Mouse (Mus musculus) G1E (cell line): Measurements from ENCODE around the gene Laptm4a.

Experiments
- CTCF ChIP-seq: IDR thresholded peaks from 2 replicates; pipeline ENCODE4 v1.5.1; 2012; ENCODE audit warnings: low read depth, low read length, inconsistent platforms, mixed read lengths
- GATA1 ChIP-seq: IDR thresholded peaks from 2 replicates; pipeline ENCODE4 v1.6.1; 2012; ENCODE audit warnings: borderline replicate concordance, low read length, inconsistent platforms, mixed read lengths

DNA sequence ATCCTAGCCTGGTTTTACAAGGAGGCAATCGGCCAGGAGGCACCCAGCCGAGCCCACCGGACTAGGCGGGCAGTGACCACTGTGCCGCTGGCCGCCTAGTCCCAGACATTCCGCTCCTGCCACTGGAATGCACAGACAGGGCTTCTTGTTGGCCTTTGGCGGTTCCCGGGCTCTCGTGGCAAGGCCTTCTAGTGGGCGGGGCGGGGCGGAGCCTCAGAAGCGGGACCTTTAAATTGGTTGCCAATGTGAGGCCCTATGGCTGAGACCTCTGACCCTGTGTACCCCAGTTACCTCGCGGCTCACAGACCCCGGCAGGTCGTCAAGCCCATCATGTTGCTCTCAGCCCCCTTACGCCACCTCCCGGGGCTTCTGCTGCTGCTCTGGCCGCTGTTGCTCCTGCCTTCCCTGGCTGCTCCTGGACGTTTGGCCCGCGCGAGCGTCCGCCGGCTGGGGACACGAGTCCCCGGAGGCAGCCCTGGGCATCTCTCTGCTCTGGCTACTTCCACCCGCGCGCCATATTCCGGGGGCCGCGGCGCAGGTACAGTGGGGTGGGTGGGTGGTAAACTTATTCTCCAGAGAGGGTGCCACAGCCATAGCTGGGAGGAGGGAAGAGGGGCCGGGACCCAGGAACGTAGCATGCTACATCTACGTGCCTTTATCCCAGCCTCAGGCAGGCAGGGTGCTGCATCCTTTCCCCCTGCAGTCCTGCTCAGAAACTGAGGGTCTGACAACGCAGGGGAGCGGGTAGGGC is 26.4 kb downstream of the Laptm4a start, which contains the start of gene Matn3:
- TF ChIP-seq CTCF (no peak), GATA1 (no peak)
